Mouse (Mus musculus): ENCODE measurements at regions not wholly inside any gene's neighbourhood (a gene's known extent, or its start where the extent isn't known, plus 50 kb on each side); places are given as distances from the start of the nearest gene placed in this dataset.
A peak's percentile ranks its signal among the peaks of the same experiment; 100 is the strongest.

DNA sequence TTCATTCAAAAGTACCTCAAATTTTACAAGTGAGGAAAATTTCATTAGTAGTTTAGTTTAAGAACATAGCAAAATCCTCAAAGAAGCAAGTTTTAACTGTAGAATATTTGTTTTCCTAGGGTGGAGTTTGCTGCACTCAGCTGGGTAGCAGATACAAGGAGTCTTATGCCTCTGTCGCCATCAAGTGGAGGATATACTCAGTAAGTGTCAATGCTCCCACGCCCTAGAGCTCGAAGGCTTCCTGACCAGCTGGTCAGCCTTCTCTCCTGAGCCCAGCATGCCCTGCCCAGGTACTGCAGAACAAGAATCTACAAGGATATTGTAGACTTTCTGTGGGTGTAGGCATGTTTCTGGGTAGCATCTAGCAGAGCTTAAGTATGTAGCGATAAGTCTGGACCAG, 527.0 kb downstream of the Tns3 start:
- no peak for TF ChIP-seq EP300 (optimal IDR thresholded peaks at IDR 0.05)
- peak; percentile 76 for TF ChIP-seq CTCF (IDR thresholded peaks at IDR 0.05; ENCODE audit: low read depth)
